Mouse (Mus musculus) bone marrow, adult 2 months (tissue): ENCODE measurements around the gene Krt78.

ENCODE experiments used
- CTCF ChIP-seq: fragments of 200-500 bp; IDR thresholded peaks from 2 replicates; pipeline ENCODE4 v1.5.1; 2011; ENCODE audit warnings: low read length, control low read depth; ENCODE audit not compliant: control insufficient read depth, insufficient read depth
- POLR2A ChIP-seq: fragments of 200-500 bp; IDR thresholded peaks from 2 replicates; pipeline ENCODE4 v1.6.1; 2011; ENCODE audit warnings: low read depth, mild to moderate bottlenecking, control low read depth, low read length, borderline replicate concordance; ENCODE audit not compliant: control insufficient read depth

GRCm38 (mm10) chr15:101952733-101953474 is 1.2 kb downstream of the Krt78 start:
- TF ChIP-seq CTCF (no peak), POLR2A (no peak)
